Mouse (Mus musculus) kidney, embryonic 16.5 days (tissue): ENCODE measurements around the gene Baz2b. TPM values are rescaled to one million over a fixed set of nuclear protein-coding genes. Genes with fewer than 3 reads are reported as not detected.

Experiments
- ATAC-seq: fragments of 200-750 bp; cut with Nextera tagmentation; 2 replicates; pipeline ENCODE4 v1.8.0; 2017; ENCODE audit warnings: moderate TSS enrichment; ENCODE audit not compliant: low FRiP score, low TSS enrichment
- H3K27ac ChIP-seq: fragments of 300-500 bp; sonication (generic); 2 replicates; pipeline ENCODE4 v1.5.1; 2014; ENCODE audit warnings: low read length
- H3K27me3 ChIP-seq: fragments of 300-500 bp; sonication (generic); 2 replicates; pipeline ENCODE4 v1.6.1; 2014; ENCODE audit warnings: low read length, control low read depth, mixed read lengths; ENCODE audit not compliant: insufficient read depth
- H3K36me3 ChIP-seq: fragments of 300-500 bp; sonication (generic); 2 replicates; pipeline ENCODE4 v1.6.1; 2014; ENCODE audit warnings: low read length, control low read depth, mixed read lengths; ENCODE audit not compliant: insufficient read depth
- H3K4me1 ChIP-seq: fragments of 300-500 bp; sonication (generic); 2 replicates; pipeline ENCODE4 v1.6.1; 2014; ENCODE audit warnings: low read length, control low read depth, mixed read lengths; ENCODE audit not compliant: insufficient read depth
- H3K4me2 ChIP-seq: fragments of 300-500 bp; sonication (generic); replicated peaks from 2 replicates; pipeline ENCODE4 v1.6.1; 2014; ENCODE audit warnings: low read depth, low read length
- H3K4me3 ChIP-seq: fragments of 300-500 bp; sonication (generic); 2 replicates; pipeline ENCODE4 v1.5.1; 2014; ENCODE audit warnings: mild to moderate bottlenecking, low read length
- H3K9ac ChIP-seq: fragments of 300-500 bp; sonication (generic); replicated peaks from 2 replicates; pipeline ENCODE4 v1.6.1; 2014; ENCODE audit warnings: low read length
- H3K9me3 ChIP-seq: fragments of 300-500 bp; sonication (generic); 2 replicates; pipeline ENCODE4 v1.6.1; 2016; ENCODE audit warnings: low read length, control low read depth
- WGBS: fragments of 180-500 bp; shearing (Covaris S2); extraction: QIAGEN DNeasy Blood & Tissue Kit; methylation state at CpG from one replicate; pipeline ENCODE4 v1.1.7; 2014; 5-methylcytosine and 5-hydroxymethylcytosine counted together
- polyA plus RNA-seq: library from polyadenylated mRNA; unstranded; fragments of >200 nt; fragmentation: Nextera tagmentation; extraction: Ambion mirVana; gene quantifications from 2 replicates; pipeline ENCODE4 v1.2.1, GENCODE M21; 2015

Baz2b gene
- polyA plus RNA-seq, 1 experiment from 2014 or later = 51.1 TPM

GRCm38 (mm10) chr2:60115891-60116554, 93.6 kb downstream of the Baz2b start:
- 22% methylated on average over 12 of the region's 12 CpGs for WGBS
- H3K4me3 ChIP-seq = 0 out of 2 replicates have a peak overlapping the region, but pooled peaks have one; percentile 5
- no peaks in the 10 kb centered on the region; the same call in 1 of the 2 replicates for H3K9me3 ChIP-seq
- H3K4me2 ChIP-seq = peak overlapping the region; percentile 25
- peaks cover 39% of the 10 kb centered on the region for H3K4me1 ChIP-seq
- ATAC-seq = peak; percentile 83
- no peak overlapping the region for H3K9ac ChIP-seq
- peaks cover 4% of the 10 kb centered on the region for H3K36me3 ChIP-seq
- H3K27ac ChIP-seq = peak overlapping the region; percentile 65
- H3K27me3 ChIP-seq = no peaks in the 10 kb centered on the region

GRCm38 (mm10) chr2:60114901-60115300, 94.7 kb downstream of the Baz2b start:
- H3K4me1 ChIP-seq = peaks cover 32% of the 10 kb centered on the region
- H3K4me3 ChIP-seq = no peak overlapping the region
- H3K27me3 ChIP-seq = no peaks in the 10 kb centered on the region
- H3K4me2 ChIP-seq = no peak overlapping the region
- H3K27ac ChIP-seq = no peak overlapping the region
- WGBS = 71% methylated on average over 4 of the region's 4 CpGs
- no peak for ATAC-seq
- peaks cover 10% of the 10 kb centered on the region for H3K36me3 ChIP-seq
- H3K9ac ChIP-seq = no peak overlapping the region
- no peaks in the 10 kb centered on the region; the same call in 1 of the 2 replicates for H3K9me3 ChIP-seq

GRCm38 (mm10) chr2:60113661-60114560, 95.7 kb downstream of the Baz2b start:
- Histone ChIP-seq H3K4me3 (no peak overlapping the region), H3K4me1 (peaks cover 28% of the 10 kb centered on the region), H3K27ac (no peak overlapping the region), H3K27me3 (no peaks in the 10 kb centered on the region), H3K36me3 (peaks cover 10% of the 10 kb centered on the region), H3K9ac (no peak overlapping the region), H3K9me3 (no peaks in the 10 kb centered on the region; the same call in 1 of the 2 replicates), H3K4me2 (no peak overlapping the region)
- 82% methylated on average over 12 of the region's 12 CpGs for WGBS
- no peak for ATAC-seq

- 88% methylated on average over 2 of the region's 2 CpGs for WGBS
- no peak overlapping the region for H3K4me2 ChIP-seq
- H3K36me3 ChIP-seq = peaks cover 10% of the 10 kb centered on the region
- no peaks in the 10 kb centered on the region; the same call in 1 of the 2 replicates for H3K9me3 ChIP-seq
- H3K4me3 ChIP-seq = no peak overlapping the region
- no peaks in the 10 kb centered on the region for H3K27me3 ChIP-seq
- no peak for ATAC-seq
- peaks cover 15% of the 10 kb centered on the region for H3K4me1 ChIP-seq
- H3K27ac ChIP-seq = no peak overlapping the region
- no peak overlapping the region for H3K9ac ChIP-seq
These were observed 97.5 kb downstream of the Baz2b start for GRCm38 (mm10) chr2:60112116-60112515.

GRCm38 (mm10) chr2:60109001-60109400, 100.6 kb downstream of the Baz2b start:
- WGBS = 92% methylated on average over 3 of the region's 3 CpGs
- no peak overlapping the region for H3K9ac ChIP-seq
- no peak overlapping the region for H3K27ac ChIP-seq
- no peaks in the 10 kb centered on the region for H3K4me1 ChIP-seq
- no peak for ATAC-seq
- H3K9me3 ChIP-seq = no peaks in the 10 kb centered on the region; the same call in 1 of the 2 replicates
- H3K4me2 ChIP-seq = no peak overlapping the region
- peaks cover 10% of the 10 kb centered on the region for H3K36me3 ChIP-seq
- H3K4me3 ChIP-seq = no peak overlapping the region
- no peaks in the 10 kb centered on the region for H3K27me3 ChIP-seq

- 75% methylated on average over 4 of the region's 4 CpGs for WGBS
- H3K9ac ChIP-seq = no peak overlapping the region
- H3K27me3 ChIP-seq = no peaks in the 10 kb centered on the region
- H3K36me3 ChIP-seq = peaks cover 6% of the 10 kb centered on the region; the same call in 1 of the 2 replicates
- no peak overlapping the region for H3K27ac ChIP-seq
- ATAC-seq = no peak
- H3K4me1 ChIP-seq = no peaks in the 10 kb centered on the region
- H3K4me2 ChIP-seq = no peak overlapping the region
- no peaks in the 10 kb centered on the region for H3K9me3 ChIP-seq
- H3K4me3 ChIP-seq = no peak overlapping the region
These were observed 113.0 kb downstream of the Baz2b start for GRCm38 (mm10) chr2:60096625-60097024.

- Histone ChIP-seq H3K9me3 (no peaks in the 10 kb centered on the region), H3K36me3 (peaks cover 5% of the 10 kb centered on the region; the same call in 1 of the 2 replicates), H3K9ac (no peak overlapping the region), H3K4me3 (no peak overlapping the region), H3K27me3 (no peaks in the 10 kb centered on the region), H3K27ac (no peak overlapping the region), H3K4me1 (peaks cover 10% of the 10 kb centered on the region), H3K4me2 (peak overlapping the region; percentile 48; the same call in 1 of the 2 replicates)
- 59% methylated on average over 6 of the region's 6 CpGs for WGBS
- ATAC-seq = no peak
These were observed 119.4 kb downstream of the Baz2b start for GRCm38 (mm10) chr2:60090280-60090679.

GRCm38 (mm10) chr2:60089528-60090247, 120.0 kb downstream of the Baz2b start:
- H3K4me1 ChIP-seq = peaks cover 10% of the 10 kb centered on the region
- no peak overlapping the region; the same call in 1 of the 2 replicates for H3K9ac ChIP-seq
- peak overlapping the region; percentile 48 for H3K4me2 ChIP-seq
- peak overlapping the region; percentile 23 for H3K4me3 ChIP-seq
- peak; percentile 69; the same call in 1 of the 2 replicates for ATAC-seq
- H3K9me3 ChIP-seq = no peaks in the 10 kb centered on the region
- 23% methylated on average over 15 of the region's 15 CpGs for WGBS
- H3K27ac ChIP-seq = peak overlapping the region; percentile 60
- no peaks in the 10 kb centered on the region for H3K27me3 ChIP-seq
- peaks cover 5% of the 10 kb centered on the region; the same call in 1 of the 2 replicates for H3K36me3 ChIP-seq

GRCm38 (mm10) chr2:60088785-60089527, 120.7 kb downstream of the Baz2b start:
- Histone ChIP-seq H3K4me1 (peaks cover 10% of the 10 kb centered on the region), H3K4me2 (peak overlapping the region; percentile 48; the same call in 1 of the 2 replicates), H3K27ac (peak overlapping the region; percentile 60), H3K9me3 (no peaks in the 10 kb centered on the region), H3K36me3 (peaks cover 5% of the 10 kb centered on the region; the same call in 1 of the 2 replicates), H3K9ac (no peak overlapping the region), H3K4me3 (no peak overlapping the region; the same call in 1 of the 2 replicates), H3K27me3 (no peaks in the 10 kb centered on the region)
- 76% methylated on average over 14 of the region's 14 CpGs for WGBS
- ATAC-seq = no peak
